ENCODE assay signal across 8 mouse cellular contexts in the genomic region with DNA sequence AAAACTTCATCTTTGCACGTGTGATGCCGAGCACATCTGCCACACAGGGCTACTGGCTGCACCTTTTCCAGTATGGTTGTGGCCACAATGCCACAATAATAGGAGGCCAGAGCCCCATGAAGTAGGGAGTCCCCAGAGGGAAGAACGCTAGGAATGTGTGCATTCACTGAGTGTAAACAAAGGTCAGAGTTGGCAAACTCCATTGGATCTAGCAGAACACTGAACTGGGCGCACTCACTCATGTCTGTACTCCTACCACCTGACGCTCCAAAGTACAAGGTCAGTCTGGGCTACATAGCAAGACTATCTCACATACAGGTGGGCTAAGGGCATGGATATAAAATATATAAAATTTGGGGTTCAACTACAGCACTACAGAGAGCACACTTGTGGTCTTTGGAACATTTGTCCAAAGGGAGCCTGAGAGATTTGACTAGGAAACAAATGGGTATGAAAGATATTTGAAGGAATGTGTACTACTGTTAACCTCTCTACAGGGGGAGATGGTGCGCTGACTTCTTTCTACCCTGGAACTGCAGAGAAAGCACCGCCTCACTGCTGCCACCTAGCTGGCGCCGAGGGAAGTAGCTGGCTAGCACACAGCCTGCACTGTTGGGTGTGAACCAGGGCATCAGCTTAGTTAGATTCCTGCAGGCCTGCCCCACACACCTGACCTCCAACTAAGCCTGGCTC. TPM values are rescaled to one million over a fixed set of nuclear protein-coding genes. Genes with fewer than 3 reads are reported as not detected.
A peak's percentile ranks its signal among the peaks of the same experiment; 100 is the strongest.
DNase-seq lines count a peak whose midpoint lies in the region; ATAC-seq and TF ChIP-seq lines count a peak whose summit lies in the region.

No protein-coding gene starts in this region.

- no peaks in the 10 kb centered on the region for H3K9me3 ChIP-seq in kidney, embryonic 14.5 days (ENCODE audit: control insufficient read depth, low read length)
- H3K9me3 ChIP-seq in liver, embryonic 14.5 days (ENCODE audit: control insufficient read depth, low read length): no peaks in the 10 kb centered on the region

- TF ChIP-seq CTCF in cortical plate, adult 2 months (IDR thresholded peaks at IDR 0.05; ENCODE audit: extremely low read depth, insufficient read depth, low read length): peak; percentile 88
- peak; percentile 99 for TF ChIP-seq CTCF in liver, embryonic 14.5 days (IDR thresholded peaks at IDR 0.05; ENCODE audit: low read depth)
- TF ChIP-seq CTCF in olfactory bulb, adult 2 months (IDR thresholded peaks at IDR 0.05; ENCODE audit: insufficient read depth, low read depth, low read length): peak; percentile 84

- no peak overlapping the region for H3K4me2 ChIP-seq in kidney, embryonic 14.5 days (replicated peaks; ENCODE audit: low read depth, low read length)
- H3K4me2 ChIP-seq in liver, embryonic 14.5 days (ENCODE audit: low read depth): no peak overlapping the region

- H3K4me1 ChIP-seq in cortical plate, adult 2 months (ENCODE audit: control insufficient read depth, insufficient read depth, low read length): no peaks in the 10 kb centered on the region
- no peaks in the 10 kb centered on the region for H3K4me1 ChIP-seq in kidney, embryonic 14.5 days (ENCODE audit: control insufficient read depth, insufficient read depth, low read length)
- no peaks in the 10 kb centered on the region for H3K4me1 ChIP-seq in liver, embryonic 14.5 days (replicated peaks; ENCODE audit: control insufficient read depth in 2 of 2, insufficient read depth in 2 of 2, low read length in 1 of 2)
- H3K4me1 ChIP-seq in olfactory bulb, adult 2 months (ENCODE audit: control insufficient read depth, insufficient read depth, low read length): no peaks in the 10 kb centered on the region

- no peaks in the 10 kb centered on the region for H3K27me3 ChIP-seq in kidney, embryonic 14.5 days (ENCODE audit: control insufficient read depth, insufficient read depth, low read length)
- H3K27me3 ChIP-seq in liver, embryonic 14.5 days (ENCODE audit: control insufficient read depth, insufficient read depth, low read length): no peaks in the 10 kb centered on the region

- DNase-seq in 3T3-L1 (ENCODE audit: low read depth, low spot score): peak; percentile 93
- peak; percentile 85 for DNase-seq in WW6 (ENCODE audit: low read depth, low spot score)
- peak; percentile 58 to 63 (median 62) for DNase-seq in liver, embryonic 14.5 days (ENCODE audit: low read depth in 3 of 3, low spot score in 3 of 3)
- DNase-seq in thymus, postnatal 0 days (ENCODE audit: low spot score): peak; percentile 89

- no peak overlapping the region for H3K9ac ChIP-seq in kidney, embryonic 14.5 days (ENCODE audit: low read depth, low read length)
- H3K9ac ChIP-seq in liver, embryonic 14.5 days (replicated peaks): no peak overlapping the region

- WGBS in kidney, embryonic 14.5 days: 60% methylated on average over 9 of the region's 9 CpGs
- WGBS in liver, embryonic 14.5 days (ENCODE audit: insufficient replicate concordance): 44% methylated on average over 9 of the region's 9 CpGs
- WGBS in olfactory bulb, adult 2 months: 58% methylated on average over 9 of the region's 9 CpGs

- no peak overlapping the region for H3K27ac ChIP-seq in cortical plate, adult 2 months (ENCODE audit: insufficient read depth, low read length)
- H3K27ac ChIP-seq in kidney, embryonic 14.5 days (ENCODE audit: low read depth, low read length): no peak overlapping the region
- H3K27ac ChIP-seq in liver, embryonic 14.5 days: no peak overlapping the region
- H3K27ac ChIP-seq in olfactory bulb, adult 2 months (ENCODE audit: insufficient read depth, low read depth, low read length): no peak overlapping the region

- ATAC-seq in granulocyte monocyte progenitor cell, adult 5-6 weeks (replicated peaks; ENCODE audit: poor library complexity, severe bottlenecking): peak; percentile 100
- peak; percentile 47; the same call in 1 of the 2 replicates for ATAC-seq in kidney, embryonic 14.5 days (ENCODE audit: low FRiP score, low TSS enrichment)
- peak; percentile 78 for ATAC-seq in liver, embryonic 14.5 days (ENCODE audit: insufficient read depth)

- no peak overlapping the region for H3K4me3 ChIP-seq in cortical plate, adult 2 months (ENCODE audit: insufficient read depth, low read length)
- no peak overlapping the region for H3K4me3 ChIP-seq in kidney, embryonic 14.5 days (ENCODE audit: low read length)
- no peak overlapping the region for H3K4me3 ChIP-seq in liver, embryonic 14.5 days (ENCODE audit: insufficient read depth in 1 of 2, low read depth in 2 of 2, low read length in 2 of 2)
- no peak overlapping the region for H3K4me3 ChIP-seq in olfactory bulb, adult 2 months (ENCODE audit: insufficient read depth, low read depth, low read length)

- TF ChIP-seq EP300 in liver, embryonic 14.5 days (IDR thresholded peaks at IDR 0.05; ENCODE audit: low read depth): no peak

- H3K36me3 ChIP-seq in kidney, embryonic 14.5 days (ENCODE audit: control insufficient read depth, insufficient read depth, low read length): peaks cover 41% of the 10 kb centered on the region
- H3K36me3 ChIP-seq in liver, embryonic 14.5 days (replicated peaks; ENCODE audit: control insufficient read depth, insufficient read depth, low read depth): no peaks in the 10 kb centered on the region

- no peak for TF ChIP-seq POLR2A in cortical plate, adult 2 months (IDR thresholded peaks at IDR 0.05; ENCODE audit: extremely low read depth, insufficient read depth, low read length)
- TF ChIP-seq POLR2A in olfactory bulb, adult 2 months (IDR thresholded peaks at IDR 0.05; ENCODE audit: insufficient read depth, low read depth, low read length): no peak

RNA-seq across cellular contexts. Expression of gene Pld6, which starts 9.1 kb away (rescaled TPM):
- 1.9 and 2.0 TPM in 2 replicates for polyA plus RNA-seq in cortical plate, adult 2 months (2012; rRNA removed)
- 2.3 TPM in 1 of 2 replicates, not detected in the other for total RNA-seq in granulocyte monocyte progenitor cell, adult 5-6 weeks (2014; fragmentation: Nextera tagmentation)
- total RNA-seq in granulocyte monocyte progenitor cell, adult 5-6 weeks (2017): 0.57 and 1.2 TPM in 2 replicates
- 1.3 and 1.4 TPM in 2 replicates for polyA plus RNA-seq in kidney, embryonic 14.5 days (2014; fragmentation: Nextera tagmentation; extraction: Ambion mirVana)
- 1.9 TPM in 2 replicates for polyA plus RNA-seq in liver, embryonic 14.5 days (2012; rRNA removed)
- 0.50 and 0.68 TPM in 2 replicates for polyA plus RNA-seq in liver, embryonic 14.5 days (2014; fragmentation: Nextera tagmentation; extraction: Ambion mirVana)
- polyA plus RNA-seq in olfactory bulb, adult 2 months (2012; ENCODE audit: insufficient read depth, insufficient read length, low replicate concordance, missing spikeins): not detected in 2 replicates
- 1.4 and 1.6 TPM in 2 replicates for polyA plus RNA-seq in thymus, postnatal 0 days (2015; fragmentation: Nextera tagmentation; extraction: Ambion mirVana)

RNA-seq across cellular contexts. Expression of gene Flcn, which starts 31.5 kb away (rescaled TPM):
- polyA plus RNA-seq in cortical plate, adult 2 months (2012; rRNA removed): 51.4 and 51.6 TPM in 2 replicates
- total RNA-seq in granulocyte monocyte progenitor cell, adult 5-6 weeks (2014; fragmentation: Nextera tagmentation): 7.9 and 16.7 TPM in 2 replicates
- total RNA-seq in granulocyte monocyte progenitor cell, adult 5-6 weeks (2017): 19.7 and 19.8 TPM in 2 replicates
- polyA plus RNA-seq in kidney, embryonic 14.5 days (2014; fragmentation: Nextera tagmentation; extraction: Ambion mirVana): 18.9 and 30.2 TPM in 2 replicates
- polyA plus RNA-seq in liver, embryonic 14.5 days (2012; rRNA removed): 10.8 and 11.1 TPM in 2 replicates
- 7.2 and 8.9 TPM in 2 replicates for polyA plus RNA-seq in liver, embryonic 14.5 days (2014; fragmentation: Nextera tagmentation; extraction: Ambion mirVana)
- polyA plus RNA-seq in olfactory bulb, adult 2 months (2012; ENCODE audit: insufficient read depth, insufficient read length, low replicate concordance, missing spikeins): not detected in 2 replicates
- polyA plus RNA-seq in thymus, postnatal 0 days (2015; fragmentation: Nextera tagmentation; extraction: Ambion mirVana): 31.4 and 32.2 TPM in 2 replicates

Comparison
In these comparisons a context has a peak if more than half of its experiments do, and no peak if none do; other contexts are left out.
1. ATAC-seq: peak in every context shown above with its lines; median percentile 100 in granulocyte monocyte progenitor cell, adult 5-6 weeks; 78 in liver, embryonic 14.5 days; 47 in kidney, embryonic 14.5 days.